Comparison of ENCODE assay signal across 17 mouse cellular contexts in genomic region chr2:150847436-150847995, GRCm38 (mm10). TPM values are rescaled to one million over a fixed set of nuclear protein-coding genes. Genes with fewer than 3 reads are reported as not detected.
DNase-seq lines count a peak whose midpoint lies in the region; ATAC-seq lines count a peak whose summit lies in the region.
"Had no signal": no experiment of that assay in that cellular context is flagged by ENCODE, and none has a peak within 500 bp of the region (broad histone marks: within the 10 kb centered on the region; RNA-seq: fewer than 3 reads in every experiment).

No protein-coding gene starts in this region.

- H3K4me3 ChIP-seq in forebrain, embryonic 13.5 days = no peak overlapping the region
- no peak overlapping the region for H3K4me3 ChIP-seq in forebrain, embryonic 11.5 days (ENCODE audit: low read depth, low read length)
- no peak overlapping the region for H3K4me3 ChIP-seq in midbrain, embryonic 15.5 days
- H3K4me3 ChIP-seq in midbrain, embryonic 13.5 days (replicated peaks) = no peak overlapping the region
- no peak overlapping the region for H3K4me3 ChIP-seq in hindbrain, embryonic 14.5 days (replicated peaks; ENCODE audit: low read length)
- no peak overlapping the region for H3K4me3 ChIP-seq in stomach, embryonic 16.5 days (replicated peaks; ENCODE audit: low read length)
- no peak overlapping the region for H3K4me3 ChIP-seq in heart, embryonic 11.5 days (ENCODE audit: low read depth, low read length)
- H3K4me3 ChIP-seq: embryonic facial prominence, embryonic 12.5 days; limb, embryonic 10.5 days; liver, embryonic 12.5 days; lung, embryonic 15.5 days had no signal

- H3K4me2 ChIP-seq in forebrain, embryonic 13.5 days = no peak overlapping the region
- no peak overlapping the region for H3K4me2 ChIP-seq in forebrain, embryonic 11.5 days (ENCODE audit: low read depth, low read length, severe bottlenecking)
- no peak overlapping the region for H3K4me2 ChIP-seq in midbrain, embryonic 15.5 days
- no peak overlapping the region for H3K4me2 ChIP-seq in midbrain, embryonic 13.5 days (replicated peaks)
- H3K4me2 ChIP-seq in hindbrain, embryonic 14.5 days (replicated peaks) = no peak overlapping the region
- no peak overlapping the region for H3K4me2 ChIP-seq in stomach, embryonic 16.5 days (ENCODE audit: low read depth, low read length)
- H3K4me2 ChIP-seq in heart, embryonic 11.5 days = no peak overlapping the region
- H3K4me2 ChIP-seq: embryonic facial prominence, embryonic 12.5 days; liver, embryonic 12.5 days; lung, embryonic 15.5 days had no signal

- peaks cover 19% of the 10 kb centered on the region; the same call in 1 of the 2 replicates for H3K4me1 ChIP-seq in forebrain, embryonic 13.5 days
- H3K4me1 ChIP-seq in forebrain, embryonic 11.5 days (replicated peaks; ENCODE audit: control insufficient read depth, insufficient read depth, low read length) = no peaks in the 10 kb centered on the region
- H3K4me1 ChIP-seq in midbrain, embryonic 15.5 days = no peaks in the 10 kb centered on the region
- H3K4me1 ChIP-seq in midbrain, embryonic 13.5 days (replicated peaks) = no peaks in the 10 kb centered on the region; the same call in 1 of the 2 replicates
- no peaks in the 10 kb centered on the region for H3K4me1 ChIP-seq in hindbrain, embryonic 14.5 days (replicated peaks; ENCODE audit: control insufficient read depth, insufficient read depth, low read length)
- H3K4me1 ChIP-seq in stomach, embryonic 16.5 days (ENCODE audit: control insufficient read depth, insufficient read depth, low read length) = peaks cover 4% of the 10 kb centered on the region; the same call in 1 of the 2 replicates
- no peaks in the 10 kb centered on the region for H3K4me1 ChIP-seq in heart, embryonic 11.5 days (ENCODE audit: control insufficient read depth, insufficient read depth, low read length)
- H3K4me1 ChIP-seq: embryonic facial prominence, embryonic 12.5 days; limb, embryonic 10.5 days; liver, embryonic 12.5 days; lung, embryonic 15.5 days had no signal

- H3K27me3 ChIP-seq in forebrain, embryonic 13.5 days = no peaks in the 10 kb centered on the region
- H3K27me3 ChIP-seq in forebrain, embryonic 11.5 days (ENCODE audit: control insufficient read depth, insufficient read depth, low read length) = no peaks in the 10 kb centered on the region
- H3K27me3 ChIP-seq in midbrain, embryonic 15.5 days (replicated peaks) = no peaks in the 10 kb centered on the region
- H3K27me3 ChIP-seq in midbrain, embryonic 13.5 days = no peaks in the 10 kb centered on the region
- H3K27me3 ChIP-seq in hindbrain, embryonic 14.5 days (ENCODE audit: control insufficient read depth, insufficient read depth, low read length) = no peaks in the 10 kb centered on the region
- no peaks in the 10 kb centered on the region for H3K27me3 ChIP-seq in stomach, embryonic 16.5 days (ENCODE audit: control insufficient read depth, insufficient read depth, low read length)
- H3K27me3 ChIP-seq in heart, embryonic 11.5 days (ENCODE audit: control insufficient read depth, insufficient read depth, low read length) = no peaks in the 10 kb centered on the region
- H3K27me3 ChIP-seq: embryonic facial prominence, embryonic 12.5 days; liver, embryonic 12.5 days; lung, embryonic 15.5 days had no signal

- no peak for ATAC-seq in forebrain, embryonic 13.5 days
- no peak for ATAC-seq in forebrain, embryonic 11.5 days (replicated peaks; ENCODE audit: low FRiP score)
- 0 out of 2 replicates have a peak, but pooled peaks have one; percentile 22 for ATAC-seq in midbrain, embryonic 15.5 days (replicated peaks)
- ATAC-seq in midbrain, embryonic 13.5 days = no peak
- peak; percentile 61; the same call in 1 of the 2 replicates for ATAC-seq in hindbrain, embryonic 14.5 days (ENCODE audit: low FRiP score)
- no peak for ATAC-seq in stomach, embryonic 16.5 days (ENCODE audit: insufficient read depth, low FRiP score)
- ATAC-seq in heart, embryonic 11.5 days (replicated peaks; ENCODE audit: insufficient number of reproducible peaks, low FRiP score, low TSS enrichment) = no peak
- ATAC-seq: inflammation-experienced regulatory T-cells, adult 6 months; liver, embryonic 12.5 days had no signal

- WGBS in forebrain, embryonic 13.5 days = 48% methylated on average over 8 of the region's 8 CpGs
- 82% methylated on average over 8 of the region's 8 CpGs for WGBS in forebrain, embryonic 11.5 days
- 65% methylated on average over 8 of the region's 8 CpGs for WGBS in midbrain, embryonic 15.5 days
- WGBS in midbrain, embryonic 13.5 days = 68% methylated on average over 8 of the region's 8 CpGs
- 65% methylated on average over 8 of the region's 8 CpGs for WGBS in hindbrain, embryonic 14.5 days
- WGBS in stomach, embryonic 16.5 days = 57% methylated on average over 8 of the region's 8 CpGs
- 87% methylated on average over 8 of the region's 8 CpGs for WGBS in heart, embryonic 11.5 days (ENCODE audit: insufficient replicate concordance)

- DNase-seq in forebrain, embryonic 11.5 days (ENCODE audit: low spot score) = no peak
- DNase-seq in hindbrain, embryonic 14.5 days (ENCODE audit: low spot score) = no peak
- no peak for DNase-seq in urinary bladder, adult 2 months (ENCODE audit: low spot score)
- DNase-seq: adrenal gland, postnatal 36 days; right cerebral cortex, postnatal 14 days; thymus, postnatal 25 days had no signal

- H3K9me3 ChIP-seq in forebrain, embryonic 13.5 days (replicated peaks) = no peaks in the 10 kb centered on the region
- no peaks in the 10 kb centered on the region for H3K9me3 ChIP-seq in forebrain, embryonic 11.5 days (ENCODE audit: control insufficient read depth, low read length)
- H3K9me3 ChIP-seq in midbrain, embryonic 15.5 days = no peaks in the 10 kb centered on the region
- H3K9me3 ChIP-seq in midbrain, embryonic 13.5 days = no peaks in the 10 kb centered on the region
- H3K9me3 ChIP-seq in hindbrain, embryonic 14.5 days (ENCODE audit: control insufficient read depth, low read length) = no peaks in the 10 kb centered on the region
- H3K9me3 ChIP-seq in stomach, embryonic 16.5 days (replicated peaks; ENCODE audit: control insufficient read depth, low read length) = no peaks in the 10 kb centered on the region
- H3K9me3 ChIP-seq in heart, embryonic 11.5 days (replicated peaks; ENCODE audit: control insufficient read depth, low read length) = no peaks in the 10 kb centered on the region
- H3K9me3 ChIP-seq: embryonic facial prominence, embryonic 12.5 days; limb, embryonic 10.5 days; liver, embryonic 12.5 days; lung, embryonic 15.5 days had no signal

- H3K9ac ChIP-seq in forebrain, embryonic 13.5 days = no peak overlapping the region
- no peak overlapping the region for H3K9ac ChIP-seq in forebrain, embryonic 11.5 days (ENCODE audit: low read length)
- H3K9ac ChIP-seq in midbrain, embryonic 15.5 days = no peak overlapping the region
- H3K9ac ChIP-seq in midbrain, embryonic 13.5 days (replicated peaks) = no peak overlapping the region
- H3K9ac ChIP-seq in hindbrain, embryonic 14.5 days = no peak overlapping the region
- no peak overlapping the region for H3K9ac ChIP-seq in stomach, embryonic 16.5 days (ENCODE audit: low read length)
- no peak overlapping the region for H3K9ac ChIP-seq in heart, embryonic 11.5 days (ENCODE audit: low read depth, low read length)
- H3K9ac ChIP-seq: embryonic facial prominence, embryonic 12.5 days; liver, embryonic 12.5 days; lung, embryonic 15.5 days had no signal

- H3K36me3 ChIP-seq in forebrain, embryonic 13.5 days (ENCODE audit: poor library complexity, severe bottlenecking) = peaks cover 17% of the 10 kb centered on the region
- H3K36me3 ChIP-seq in forebrain, embryonic 11.5 days (ENCODE audit: control insufficient read depth, insufficient read depth, low read length) = no peaks in the 10 kb centered on the region
- 0 out of 2 replicates have a peak, but pooled peaks cover 2% of the 10 kb centered on the region for H3K36me3 ChIP-seq in midbrain, embryonic 15.5 days (replicated peaks)
- H3K36me3 ChIP-seq in midbrain, embryonic 13.5 days = peaks cover 7% of the 10 kb centered on the region
- 0 out of 2 replicates have a peak, but pooled peaks cover 4% of the 10 kb centered on the region for H3K36me3 ChIP-seq in hindbrain, embryonic 14.5 days (replicated peaks; ENCODE audit: control insufficient read depth, insufficient read depth)
- H3K36me3 ChIP-seq in stomach, embryonic 16.5 days (ENCODE audit: control insufficient read depth, insufficient read depth, low read length) = no peaks in the 10 kb centered on the region
- H3K36me3 ChIP-seq in heart, embryonic 11.5 days (ENCODE audit: control insufficient read depth, insufficient read depth, low read length) = no peaks in the 10 kb centered on the region; the same call in 1 of the 2 replicates
- H3K36me3 ChIP-seq: embryonic facial prominence, embryonic 12.5 days; liver, embryonic 12.5 days; lung, embryonic 15.5 days had no signal

- H3K27ac ChIP-seq in forebrain, embryonic 13.5 days = peak overlapping the region; percentile 61
- H3K27ac ChIP-seq in forebrain, embryonic 11.5 days (ENCODE audit: low read depth, low read length) = no peak overlapping the region
- H3K27ac ChIP-seq in midbrain, embryonic 15.5 days = peak overlapping the region; percentile 65; the same call in 1 of the 2 replicates
- H3K27ac ChIP-seq in midbrain, embryonic 13.5 days = no peak overlapping the region
- peak overlapping the region; percentile 45; the same call in 1 of the 2 replicates for H3K27ac ChIP-seq in hindbrain, embryonic 14.5 days
- H3K27ac ChIP-seq in stomach, embryonic 16.5 days (ENCODE audit: low read length) = 0 out of 2 replicates have a peak overlapping the region, but pooled peaks have one; percentile 9
- H3K27ac ChIP-seq in heart, embryonic 11.5 days (ENCODE audit: low read depth, low read length) = no peak overlapping the region
- H3K27ac ChIP-seq: embryonic facial prominence, embryonic 12.5 days; kidney, postnatal 0 days; limb, embryonic 10.5 days; liver, embryonic 12.5 days; lung, embryonic 15.5 days had no signal

RNA-seq across cellular contexts. Expression of gene Abhd12, which starts 57.0 kb away (rescaled TPM):
- 65.8 and 77.6 TPM in 2 replicates for polyA plus RNA-seq in forebrain, embryonic 13.5 days (2015; fragmentation: Nextera tagmentation; extraction: Ambion mirVana)
- 54.2 and 57.9 TPM in 2 replicates for polyA plus RNA-seq in forebrain, embryonic 11.5 days (2014; fragmentation: Nextera tagmentation; extraction: Ambion mirVana)
- 120 and 127 TPM in 2 replicates for polyA plus RNA-seq in midbrain, embryonic 15.5 days (2015; fragmentation: Nextera tagmentation; extraction: Ambion mirVana)
- 77.6 and 84.8 TPM in 2 replicates for polyA plus RNA-seq in midbrain, embryonic 13.5 days (2015; fragmentation: Nextera tagmentation; extraction: Ambion mirVana)
- polyA plus RNA-seq in hindbrain, embryonic 14.5 days (2014; fragmentation: Nextera tagmentation; extraction: Ambion mirVana) = 126 and 136 TPM in 2 replicates
- polyA plus RNA-seq in stomach, embryonic 16.5 days (2015; fragmentation: Nextera tagmentation; extraction: Ambion mirVana) = 57.8 and 67.9 TPM in 2 replicates
- 204 and 249 TPM in 2 replicates for polyA plus RNA-seq in urinary bladder, adult 2 months (2012; rRNA removed)
- 44.9 and 49.2 TPM in 2 replicates for polyA plus RNA-seq in heart, embryonic 11.5 days (2014; fragmentation: Nextera tagmentation; extraction: Ambion mirVana)

RNA-seq across cellular contexts. Expression of gene Gins1, which starts 57.7 kb away (rescaled TPM):
- 56.2 and 62.7 TPM in 2 replicates for polyA plus RNA-seq in forebrain, embryonic 13.5 days (2015; fragmentation: Nextera tagmentation; extraction: Ambion mirVana)
- polyA plus RNA-seq in forebrain, embryonic 11.5 days (2014; fragmentation: Nextera tagmentation; extraction: Ambion mirVana) = 80.7 and 84.0 TPM in 2 replicates
- polyA plus RNA-seq in midbrain, embryonic 15.5 days (2015; fragmentation: Nextera tagmentation; extraction: Ambion mirVana) = 15.0 TPM in 2 replicates
- polyA plus RNA-seq in midbrain, embryonic 13.5 days (2015; fragmentation: Nextera tagmentation; extraction: Ambion mirVana) = 31.8 and 33.5 TPM in 2 replicates
- 16.0 and 17.5 TPM in 2 replicates for polyA plus RNA-seq in hindbrain, embryonic 14.5 days (2014; fragmentation: Nextera tagmentation; extraction: Ambion mirVana)
- polyA plus RNA-seq in stomach, embryonic 16.5 days (2015; fragmentation: Nextera tagmentation; extraction: Ambion mirVana) = 22.1 and 25.4 TPM in 2 replicates
- 2.6 and 4.3 TPM in 2 replicates for polyA plus RNA-seq in urinary bladder, adult 2 months (2012; rRNA removed)
- 37.8 and 39.0 TPM in 2 replicates for polyA plus RNA-seq in heart, embryonic 11.5 days (2014; fragmentation: Nextera tagmentation; extraction: Ambion mirVana)

Comparison
In these comparisons a context has a peak if more than half of its experiments do, and no peak if none do; other contexts are left out.
1. ATAC-seq: peak in midbrain, embryonic 15.5 days (single experiment) and hindbrain, embryonic 14.5 days (single experiment); none in forebrain, embryonic 13.5 days (single experiment), forebrain, embryonic 11.5 days (single experiment), midbrain, embryonic 13.5 days (single experiment), stomach, embryonic 16.5 days (single experiment) and heart, embryonic 11.5 days (single experiment).
2. H3K27ac ChIP-seq: peak in forebrain, embryonic 13.5 days (single experiment), midbrain, embryonic 15.5 days (single experiment), hindbrain, embryonic 14.5 days (single experiment) and stomach, embryonic 16.5 days (single experiment); none in forebrain, embryonic 11.5 days (single experiment), midbrain, embryonic 13.5 days (single experiment) and heart, embryonic 11.5 days (single experiment).